ENCODE assay signal across 8 mouse cellular contexts in genomic region chr10:81416581-81417226, GRCm38 (mm10). TPM values are rescaled to one million over a fixed set of nuclear protein-coding genes. Genes with fewer than 3 reads are reported as not detected.
DNase-seq lines count a peak whose midpoint lies in the region; ATAC-seq and TF ChIP-seq lines count a peak whose summit lies in the region.

No protein-coding gene starts in this region.

- TF ChIP-seq EP300 in liver, embryonic 14.5 days (IDR thresholded peaks at IDR 0.05; ENCODE audit: low read depth), result no peak

- peaks cover 100% of the 10 kb centered on the region for H3K79me2 ChIP-seq in C2C12 (ENCODE audit: control insufficient read depth, insufficient read depth)

- ATAC-seq in forebrain, embryonic 14.5 days, result peak; percentile 86
- peak; percentile 11 for ATAC-seq in heart, embryonic 16.5 days (replicated peaks; ENCODE audit: extremely low read depth, insufficient read depth, low FRiP score)
- ATAC-seq in liver, embryonic 14.5 days (ENCODE audit: insufficient read depth), result peak; percentile 19; the same call in 1 of the 2 replicates
- peak; percentile 62 for ATAC-seq in neural tube, embryonic 12.5 days (ENCODE audit: low FRiP score, low read depth)

- peaks cover 37% of the 10 kb centered on the region for H3K4me1 ChIP-seq in forebrain, embryonic 14.5 days (ENCODE audit: control insufficient read depth, insufficient read depth, low read length)
- H3K4me1 ChIP-seq in heart, embryonic 16.5 days (ENCODE audit: control insufficient read depth, insufficient read depth, low read length), result peaks cover 74% of the 10 kb centered on the region
- H3K4me1 ChIP-seq in liver, embryonic 14.5 days (replicated peaks; ENCODE audit: control insufficient read depth in 2 of 2, insufficient read depth in 2 of 2, low read length in 1 of 2), result peaks cover 2 to 8% of the 10 kb centered on the region in 2 experiments; a peak in 2 of 4 replicates
- H3K4me1 ChIP-seq in neural tube, embryonic 12.5 days, result peaks cover 71% of the 10 kb centered on the region

- H3K79me3 ChIP-seq in C2C12 (ENCODE audit: low read depth), result peaks cover 85% of the 10 kb centered on the region

- no peaks in the 10 kb centered on the region for H3K9me3 ChIP-seq in forebrain, embryonic 14.5 days (replicated peaks; ENCODE audit: control insufficient read depth, low read length)
- no peaks in the 10 kb centered on the region for H3K9me3 ChIP-seq in heart, embryonic 16.5 days (replicated peaks; ENCODE audit: control insufficient read depth, low read length)
- H3K9me3 ChIP-seq in liver, embryonic 14.5 days (ENCODE audit: control insufficient read depth, low read length), result no peaks in the 10 kb centered on the region
- H3K9me3 ChIP-seq in neural tube, embryonic 12.5 days, result no peaks in the 10 kb centered on the region

- peak overlapping the region; percentile 45 for H3K4me2 ChIP-seq in forebrain, embryonic 14.5 days (ENCODE audit: low read length)
- H3K4me2 ChIP-seq in heart, embryonic 16.5 days (ENCODE audit: low read depth, low read length), result peak overlapping the region; percentile 77
- peak overlapping the region; percentile 56 for H3K4me2 ChIP-seq in liver, embryonic 14.5 days (ENCODE audit: low read depth)
- H3K4me2 ChIP-seq in neural tube, embryonic 12.5 days (replicated peaks), result peak overlapping the region; percentile 64

- peak; percentile 97 for DNase-seq in cerebellum, adult 11-12 months
- DNase-seq in forebrain, embryonic 14.5 days (ENCODE audit: low spot score), result peak; percentile 91
- peak; percentile 91 for DNase-seq in kidney, postnatal 14 days
- DNase-seq in liver, embryonic 14.5 days (ENCODE audit: low read depth in 3 of 3, low spot score in 3 of 3), result no peak
- DNase-seq in urinary bladder, postnatal 14 days (ENCODE audit: low spot score), result peak; percentile 83

- peak overlapping the region; percentile 48 for H3K9ac ChIP-seq in forebrain, embryonic 14.5 days (ENCODE audit: low read length)
- peak overlapping the region; percentile 70 for H3K9ac ChIP-seq in heart, embryonic 16.5 days (ENCODE audit: low read length)
- H3K9ac ChIP-seq in liver, embryonic 14.5 days (replicated peaks), result 0 out of 2 replicates have a peak overlapping the region, but pooled peaks have one; percentile 18
- peak overlapping the region; percentile 52 for H3K9ac ChIP-seq in neural tube, embryonic 12.5 days

- H3K27ac ChIP-seq in forebrain, embryonic 14.5 days (ENCODE audit: low read depth, low read length), result peak overlapping the region; percentile 90
- H3K27ac ChIP-seq in heart, embryonic 16.5 days (ENCODE audit: low read length), result peak overlapping the region; percentile 77
- no peak overlapping the region for H3K27ac ChIP-seq in liver, embryonic 14.5 days
- peak overlapping the region; percentile 32; the same call in 1 of the 2 replicates for H3K27ac ChIP-seq in neural tube, embryonic 12.5 days

- H3K36me3 ChIP-seq in C2C12 (ENCODE audit: control insufficient read depth, insufficient read depth), result peaks cover 86% of the 10 kb centered on the region
- peaks cover 15% of the 10 kb centered on the region for H3K36me3 ChIP-seq in forebrain, embryonic 14.5 days (ENCODE audit: control insufficient read depth, insufficient read depth, low read length)
- H3K36me3 ChIP-seq in heart, embryonic 16.5 days (ENCODE audit: control insufficient read depth, insufficient read depth), result peaks cover 9% of the 10 kb centered on the region
- H3K36me3 ChIP-seq in liver, embryonic 14.5 days (replicated peaks; ENCODE audit: control insufficient read depth, insufficient read depth, low read depth), result no peaks in the 10 kb centered on the region
- H3K36me3 ChIP-seq in neural tube, embryonic 12.5 days, result peaks cover 7% of the 10 kb centered on the region; the same call in 1 of the 2 replicates

- H3K4me3 ChIP-seq in C2C12 (ENCODE audit: insufficient read depth, poor library complexity, severe bottlenecking), result no peak overlapping the region
- peak overlapping the region; percentile 15 for H3K4me3 ChIP-seq in forebrain, embryonic 14.5 days (ENCODE audit: low read depth, low read length)
- peak overlapping the region; percentile 46 for H3K4me3 ChIP-seq in heart, embryonic 16.5 days (ENCODE audit: low read length)
- peak overlapping the region in 1 of 2 experiments; percentile 33; a peak in 2 of 4 replicates for H3K4me3 ChIP-seq in liver, embryonic 14.5 days (ENCODE audit: insufficient read depth in 1 of 2, low read depth in 2 of 2, low read length in 2 of 2)
- peak overlapping the region; percentile 31 for H3K4me3 ChIP-seq in neural tube, embryonic 12.5 days

- H3K27me3 ChIP-seq in C2C12 (ENCODE audit: control insufficient read depth, insufficient read depth, insufficient read length), result no peaks in the 10 kb centered on the region
- H3K27me3 ChIP-seq in forebrain, embryonic 14.5 days (replicated peaks; ENCODE audit: control insufficient read depth, insufficient read depth, low read length), result no peaks in the 10 kb centered on the region
- no peaks in the 10 kb centered on the region for H3K27me3 ChIP-seq in heart, embryonic 16.5 days (ENCODE audit: control insufficient read depth, insufficient read depth, low read length)
- no peaks in the 10 kb centered on the region for H3K27me3 ChIP-seq in liver, embryonic 14.5 days (ENCODE audit: control insufficient read depth, insufficient read depth, low read length)
- H3K27me3 ChIP-seq in neural tube, embryonic 12.5 days (replicated peaks), result no peaks in the 10 kb centered on the region

- TF ChIP-seq CTCF in C2C12 (IDR thresholded peaks at IDR 0.05; ENCODE audit: control insufficient read depth, insufficient read depth, insufficient read length), result peak; percentile 31
- TF ChIP-seq CTCF in liver, embryonic 14.5 days (IDR thresholded peaks at IDR 0.05; ENCODE audit: low read depth), result peak; percentile 66

- WGBS in forebrain, embryonic 14.5 days, result under 1% methylated on average over 18 of the region's 26 CpGs
- 4% methylated on average over 22 of the region's 26 CpGs for WGBS in heart, embryonic 16.5 days
- 1% methylated on average over 20 of the region's 26 CpGs for WGBS in liver, embryonic 14.5 days (ENCODE audit: insufficient replicate concordance)
- WGBS in neural tube, embryonic 12.5 days, result 0% methylated on average over 20 of the region's 26 CpGs

- H3ac ChIP-seq in C2C12 (ENCODE audit: control insufficient read depth, insufficient read length, low read depth), result no peak overlapping the region

TF ChIP-seq in C2C12, 6 proteins besides CTCF, POLR2A, EP300 and RAD21:
- TF ChIP-seq MYOD1 (IDR thresholded peaks at IDR 0.05; ENCODE audit: control insufficient read depth, insufficient read length, low read depth) (peak; percentile 81), USF1 (IDR thresholded peaks at IDR 0.05; ENCODE audit: low read depth) (no peak), MAX (IDR thresholded peaks at IDR 0.05) (peak; percentile 100), FOSL1 (IDR thresholded peaks at IDR 0.05; ENCODE audit: insufficient read depth, low read length, poor library complexity, severe bottlenecking) (no peak), CEBPB (IDR thresholded peaks at IDR 0.05; ENCODE audit: low read depth) (no peak), MYOG (IDR thresholded peaks at IDR 0.05; ENCODE audit: control insufficient read depth, extremely low read depth, insufficient read length) (no peak)

RNA-seq across cellular contexts. Expression of gene Smim24, which starts 23.9 kb away (rescaled TPM):
- polyA plus RNA-seq in C2C12 (2012; fragmentation: generic; extraction: Trizol), result 0.32 TPM
- 1.5 and 2.0 TPM in 2 replicates for polyA plus RNA-seq in forebrain, embryonic 14.5 days (2014; fragmentation: Nextera tagmentation; extraction: Ambion mirVana)
- 5.0 and 9.2 TPM in 2 replicates for polyA plus RNA-seq in heart, embryonic 16.5 days (2015; fragmentation: Nextera tagmentation; extraction: Ambion mirVana)
- polyA plus RNA-seq in liver, embryonic 14.5 days (2012; rRNA removed), result 1.6 and 1.9 TPM in 2 replicates
- 1.7 and 1.8 TPM in 2 replicates for polyA plus RNA-seq in liver, embryonic 14.5 days (2014; fragmentation: Nextera tagmentation; extraction: Ambion mirVana)
- 2.1 and 2.7 TPM in 2 replicates for polyA plus RNA-seq in neural tube, embryonic 12.5 days (2016; fragmentation: Nextera tagmentation; extraction: Ambion mirVana)

RNA-seq across cellular contexts. Expression of gene Gm48552, which starts 27.9 kb away (rescaled TPM):
- polyA plus RNA-seq in C2C12 (2012; fragmentation: generic; extraction: Trizol), result 0.20 TPM
- polyA plus RNA-seq in forebrain, embryonic 14.5 days (2014; fragmentation: Nextera tagmentation; extraction: Ambion mirVana), result 0.65 and 0.69 TPM in 2 replicates
- polyA plus RNA-seq in heart, embryonic 16.5 days (2015; fragmentation: Nextera tagmentation; extraction: Ambion mirVana), result 0.55 and 0.83 TPM in 2 replicates
- polyA plus RNA-seq in liver, embryonic 14.5 days (2012; rRNA removed), result 0.78 and 0.90 TPM in 2 replicates
- polyA plus RNA-seq in liver, embryonic 14.5 days (2014; fragmentation: Nextera tagmentation; extraction: Ambion mirVana), result 0.21 and 0.36 TPM in 2 replicates
- polyA plus RNA-seq in neural tube, embryonic 12.5 days (2016; fragmentation: Nextera tagmentation; extraction: Ambion mirVana), result 2.3 and 2.5 TPM in 2 replicates

RNA-seq across cellular contexts. Expression of gene Gm48551, which starts 32.4 kb away (rescaled TPM):
- polyA plus RNA-seq in C2C12 (2012; fragmentation: generic; extraction: Trizol), result 1.7 TPM
- 3.6 and 4.8 TPM in 2 replicates for polyA plus RNA-seq in forebrain, embryonic 14.5 days (2014; fragmentation: Nextera tagmentation; extraction: Ambion mirVana)
- 2.1 and 2.6 TPM in 2 replicates for polyA plus RNA-seq in heart, embryonic 16.5 days (2015; fragmentation: Nextera tagmentation; extraction: Ambion mirVana)
- polyA plus RNA-seq in liver, embryonic 14.5 days (2012; rRNA removed), result 1.0 and 1.7 TPM in 2 replicates
- polyA plus RNA-seq in liver, embryonic 14.5 days (2014; fragmentation: Nextera tagmentation; extraction: Ambion mirVana), result 0.37 and 0.47 TPM in 2 replicates
- 5.0 and 5.3 TPM in 2 replicates for polyA plus RNA-seq in neural tube, embryonic 12.5 days (2016; fragmentation: Nextera tagmentation; extraction: Ambion mirVana)

RNA-seq across cellular contexts. Expression of gene Dohh, which starts 32.5 kb away (rescaled TPM):
- 148 TPM for polyA plus RNA-seq in C2C12 (2012; fragmentation: generic; extraction: Trizol)
- polyA plus RNA-seq in forebrain, embryonic 14.5 days (2014; fragmentation: Nextera tagmentation; extraction: Ambion mirVana), result 78.7 and 78.8 TPM in 2 replicates
- polyA plus RNA-seq in heart, embryonic 16.5 days (2015; fragmentation: Nextera tagmentation; extraction: Ambion mirVana), result 83.4 and 86.2 TPM in 2 replicates
- polyA plus RNA-seq in liver, embryonic 14.5 days (2012; rRNA removed), result 29.8 and 32.2 TPM in 2 replicates
- 35.0 and 39.7 TPM in 2 replicates for polyA plus RNA-seq in liver, embryonic 14.5 days (2014; fragmentation: Nextera tagmentation; extraction: Ambion mirVana)
- polyA plus RNA-seq in neural tube, embryonic 12.5 days (2016; fragmentation: Nextera tagmentation; extraction: Ambion mirVana), result 75.6 and 77.9 TPM in 2 replicates

RNA-seq across cellular contexts. Expression of gene Fzr1, which starts 38.4 kb away (rescaled TPM):
- 61.6 TPM for polyA plus RNA-seq in C2C12 (2012; fragmentation: generic; extraction: Trizol)
- 101 and 109 TPM in 2 replicates for polyA plus RNA-seq in forebrain, embryonic 14.5 days (2014; fragmentation: Nextera tagmentation; extraction: Ambion mirVana)
- polyA plus RNA-seq in heart, embryonic 16.5 days (2015; fragmentation: Nextera tagmentation; extraction: Ambion mirVana), result 74.6 and 82.8 TPM in 2 replicates
- polyA plus RNA-seq in liver, embryonic 14.5 days (2012; rRNA removed), result 73.1 and 86.2 TPM in 2 replicates
- 80.5 and 85.2 TPM in 2 replicates for polyA plus RNA-seq in liver, embryonic 14.5 days (2014; fragmentation: Nextera tagmentation; extraction: Ambion mirVana)
- 136 and 138 TPM in 2 replicates for polyA plus RNA-seq in neural tube, embryonic 12.5 days (2016; fragmentation: Nextera tagmentation; extraction: Ambion mirVana)

Comparison
In these comparisons a context has a peak if more than half of its experiments do, and no peak if none do; other contexts are left out.
1. DNase-seq: peak in cerebellum, adult 11-12 months (single experiment), forebrain, embryonic 14.5 days (single experiment), kidney, postnatal 14 days (single experiment) and urinary bladder, postnatal 14 days (single experiment); none in liver, embryonic 14.5 days (0 of 3).
2. ATAC-seq: peak in every context shown above with its lines; median percentile 86 in forebrain, embryonic 14.5 days; 62 in neural tube, embryonic 12.5 days; 19 in liver, embryonic 14.5 days; 11 in heart, embryonic 16.5 days.
3. H3K9ac ChIP-seq: peak in every context shown above with its lines; median percentile 70 in heart, embryonic 16.5 days; 52 in neural tube, embryonic 12.5 days; 48 in forebrain, embryonic 14.5 days; 18 in liver, embryonic 14.5 days.
4. Peak in every context shown above with its lines, with median percentiles within 50 percentile points of each other: H3K4me2 ChIP-seq.